ENCODE assay signal across 11 mouse cellular contexts in genomic region chr6:72868688-72869087, GRCm38 (mm10). TPM values are rescaled to one million over a fixed set of nuclear protein-coding genes. Genes with fewer than 3 reads are reported as not detected.
DNase-seq lines count a peak whose midpoint lies in the region; ATAC-seq and TF ChIP-seq lines count a peak whose summit lies in the region.
"Had no signal": no experiment of that assay in that cellular context is flagged by ENCODE, and none has a peak within 500 bp of the region (broad histone marks: within the 10 kb centered on the region; RNA-seq: fewer than 3 reads in every experiment).

No protein-coding gene starts in this region.

- no peaks in the 10 kb centered on the region for H3K36me3 ChIP-seq in kidney, embryonic 16.5 days (ENCODE audit: insufficient read depth, low read length)
- no peaks in the 10 kb centered on the region for H3K36me3 ChIP-seq in lung, postnatal 0 days (ENCODE audit: insufficient read depth, low read length)
- H3K36me3 ChIP-seq in forebrain, embryonic 10.5 days (replicated peaks), result 0 out of 2 replicates have a peak, but pooled peaks cover 3% of the 10 kb centered on the region

- no peak overlapping the region for H3K4me2 ChIP-seq in kidney, embryonic 16.5 days (replicated peaks; ENCODE audit: low read depth, low read length)
- 0 out of 2 replicates have a peak overlapping the region, but pooled peaks have one; percentile 8 for H3K4me2 ChIP-seq in lung, postnatal 0 days (replicated peaks; ENCODE audit: low read depth, low read length)

- no peaks in the 10 kb centered on the region for H3K27me3 ChIP-seq in kidney, embryonic 16.5 days (ENCODE audit: insufficient read depth, low read length)
- H3K27me3 ChIP-seq in lung, postnatal 0 days (replicated peaks; ENCODE audit: insufficient read depth, low read length), result no peaks in the 10 kb centered on the region
- no peaks in the 10 kb centered on the region for H3K27me3 ChIP-seq in forebrain, embryonic 10.5 days (ENCODE audit: poor library complexity, severe bottlenecking)

- DNase-seq in kidney, adult 18-20 months, result no peak
- peak; percentile 35 for DNase-seq in A20 (ENCODE audit: low read depth, low spot score)
- DNase-seq in adrenal gland, postnatal 36 days, result peak; percentile 42 to 60
- peak; percentile 81 for DNase-seq in lung, postnatal 0 days (ENCODE audit: low spot score)
- no peak for DNase-seq in adipocyte (ENCODE audit: low spot score)
- no peak for DNase-seq in frontal cortex, postnatal 36 days (ENCODE audit: low spot score in 2 of 2)
- no peak for DNase-seq in forebrain, embryonic 10.5 days (ENCODE audit: extremely low spot score, low spot score)
- DNase-seq: gastrocnemius, postnatal 14 days; heart, postnatal 4 days; right cerebral cortex, postnatal 4 days had no signal

- H3K4me1 ChIP-seq in kidney, embryonic 16.5 days (ENCODE audit: insufficient read depth, low read length), result peaks cover 19% of the 10 kb centered on the region
- peaks cover 36% of the 10 kb centered on the region for H3K4me1 ChIP-seq in lung, postnatal 0 days (ENCODE audit: insufficient read depth, low read depth, low read length)
- H3K4me1 ChIP-seq in forebrain, embryonic 10.5 days, result peaks cover 17% of the 10 kb centered on the region

- 70% methylated on average over 5 of the region's 5 CpGs for WGBS in kidney, embryonic 16.5 days
- WGBS in lung, postnatal 0 days, result 35% methylated on average over 5 of the region's 5 CpGs
- 96% methylated on average over 5 of the region's 5 CpGs for WGBS in forebrain, embryonic 10.5 days

- H3K9ac ChIP-seq in kidney, embryonic 16.5 days (replicated peaks; ENCODE audit: low read length), result no peak overlapping the region
- H3K9ac ChIP-seq in lung, postnatal 0 days (replicated peaks; ENCODE audit: low read depth), result no peak overlapping the region

- no peak overlapping the region for H3K4me3 ChIP-seq in kidney, embryonic 16.5 days (ENCODE audit: low read length)
- H3K4me3 ChIP-seq in lung, postnatal 0 days (ENCODE audit: low read depth, low read length), result no peak overlapping the region
- H3K4me3 ChIP-seq in forebrain, embryonic 10.5 days, result no peak overlapping the region

- no peak for ATAC-seq in kidney, embryonic 16.5 days (ENCODE audit: low FRiP score, low TSS enrichment)
- ATAC-seq in lung, postnatal 0 days, result peak; percentile 77

- no peak for TF ChIP-seq CTCF in lung, postnatal 0 days (IDR thresholded peaks at IDR 0.05)

- no peaks in the 10 kb centered on the region for H3K9me3 ChIP-seq in kidney, embryonic 16.5 days (ENCODE audit: low read length)
- no peaks in the 10 kb centered on the region for H3K9me3 ChIP-seq in lung, postnatal 0 days (ENCODE audit: low read length)
- no peaks in the 10 kb centered on the region for H3K9me3 ChIP-seq in forebrain, embryonic 10.5 days

- peak overlapping the region; percentile 35; the same call in 1 of the 2 replicates for H3K27ac ChIP-seq in kidney, embryonic 16.5 days (ENCODE audit: low read length)
- H3K27ac ChIP-seq in lung, postnatal 0 days (ENCODE audit: low read length), result peak overlapping the region; percentile 64
- no peak overlapping the region for H3K27ac ChIP-seq in forebrain, embryonic 10.5 days

- TF ChIP-seq EP300 in lung, postnatal 0 days (IDR thresholded peaks at IDR 0.05), result 0 out of 2 replicates have a peak, but pooled peaks have one; percentile 19

RNA-seq across cellular contexts. Expression of gene Kcmf1, which starts 31.1 kb away (rescaled TPM):
- polyA plus RNA-seq in kidney, embryonic 16.5 days (2015; fragmentation: Nextera tagmentation; extraction: Ambion mirVana), result 28.0 and 28.9 TPM in 2 replicates
- 100 to 1,000 TPM in 1 of 2 experiments, 10 to 100 TPM in 1; 88.9 to 100 TPM for total RNA-seq in adrenal gland, postnatal 36 days (2021)
- polyA plus RNA-seq in lung, postnatal 0 days (2015; fragmentation: Nextera tagmentation; extraction: Ambion mirVana), result 43.0 and 47.6 TPM in 2 replicates
- 29.4 and 30.1 TPM in 2 replicates for polyA plus RNA-seq in forebrain, embryonic 10.5 days (2016; fragmentation: Nextera tagmentation; extraction: Ambion mirVana)

Comparison
In these comparisons a context has a peak if more than half of its experiments do, and no peak if none do; other contexts are left out.
1. DNase-seq: peak in A20 (single experiment), adrenal gland, postnatal 36 days (2 of 2) and lung, postnatal 0 days (single experiment); none in kidney, adult 18-20 months (single experiment), adipocyte (single experiment), frontal cortex, postnatal 36 days (0 of 2) and forebrain, embryonic 10.5 days (single experiment).